Mouse (Mus musculus) olfactory bulb, adult 2 months (tissue): ENCODE measurements around the gene Rabep1.
A peak's percentile ranks its signal among the peaks of the same experiment; 100 is the strongest.

ENCODE experiments used
- CTCF ChIP-seq: fragments of 200-500 bp; IDR thresholded peaks from 2 replicates; pipeline ENCODE4 v1.5.1; 2012; ENCODE audit warnings: low read depth, mild to moderate bottlenecking, low read length, moderate library complexity; ENCODE audit not compliant: insufficient read depth
- POLR2A ChIP-seq: fragments of 200-500 bp; IDR thresholded peaks from 2 replicates; pipeline ENCODE4 v1.6.1; 2012; ENCODE audit warnings: mild to moderate bottlenecking, low read depth, low read length, moderate library complexity; ENCODE audit not compliant: insufficient read depth

GRCm38 (mm10) chr11:70844559-70845456 lies at the start of gene Rabep1:
- TF ChIP-seq POLR2A (peak; percentile 89), CTCF (no peak)
